Mouse (Mus musculus) 416B (cell line): ENCODE measurements around the gene Calm3.

Source experiments
- DNase-seq: peaks from one replicate; pipeline ENCODE4 v3.0.0; 2011; ENCODE audit warnings: low read depth

Gene Calm3

DNA sequence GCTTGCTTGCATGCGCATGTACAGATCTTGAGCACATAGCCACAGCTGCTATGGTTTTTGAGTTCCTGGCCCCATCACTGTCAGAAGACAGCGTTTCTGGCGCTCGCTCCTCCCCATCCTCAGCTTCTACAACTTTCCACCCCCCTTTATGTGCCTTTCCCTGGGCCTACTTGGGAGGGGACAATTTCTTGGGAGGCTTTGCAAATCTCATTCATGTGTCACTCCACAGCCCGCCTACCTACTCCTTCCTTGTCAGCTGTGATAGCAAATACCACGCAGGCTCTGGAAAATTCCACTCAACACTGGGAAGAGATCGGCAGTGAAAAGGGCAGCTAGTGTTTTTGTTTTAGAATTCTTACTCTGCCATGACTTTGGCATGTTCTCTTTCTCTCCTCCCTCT is 16.4 kb upstream of the Calm3 start:
- no peak for DNase-seq

DNA sequence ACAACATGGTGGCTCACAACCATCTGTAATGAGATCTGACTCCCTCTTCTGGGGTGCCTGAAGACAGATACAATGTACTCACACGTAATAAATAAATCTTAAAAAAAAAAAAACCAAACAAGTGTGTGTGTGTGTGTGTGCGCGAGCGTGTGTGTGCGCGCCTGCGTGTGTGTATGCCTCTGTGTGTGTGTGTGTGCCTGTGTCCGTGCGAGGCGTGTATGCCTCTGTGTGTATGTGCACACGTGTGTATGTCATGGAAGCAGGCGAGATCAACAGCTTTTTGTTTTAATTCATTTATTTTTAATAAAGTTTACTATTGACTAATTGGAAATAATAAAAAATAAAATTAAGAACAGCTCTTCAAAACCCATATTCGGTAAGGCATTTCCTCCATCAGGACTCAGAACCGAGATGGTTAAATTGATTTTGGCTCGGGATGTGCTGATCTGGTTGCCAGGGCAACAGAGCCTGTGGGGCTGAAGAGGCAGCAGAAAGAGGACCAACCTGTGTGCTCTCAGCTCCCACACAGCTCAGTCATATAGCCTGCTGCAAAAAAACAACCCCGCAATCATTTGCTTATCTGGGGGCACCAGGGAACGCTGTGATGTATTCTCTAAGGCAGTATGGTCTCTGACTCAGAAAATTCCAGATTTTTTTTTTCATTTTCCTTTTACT is 14.3 kb upstream of the Calm3 start:
- DNase-seq = no peak

DNA sequence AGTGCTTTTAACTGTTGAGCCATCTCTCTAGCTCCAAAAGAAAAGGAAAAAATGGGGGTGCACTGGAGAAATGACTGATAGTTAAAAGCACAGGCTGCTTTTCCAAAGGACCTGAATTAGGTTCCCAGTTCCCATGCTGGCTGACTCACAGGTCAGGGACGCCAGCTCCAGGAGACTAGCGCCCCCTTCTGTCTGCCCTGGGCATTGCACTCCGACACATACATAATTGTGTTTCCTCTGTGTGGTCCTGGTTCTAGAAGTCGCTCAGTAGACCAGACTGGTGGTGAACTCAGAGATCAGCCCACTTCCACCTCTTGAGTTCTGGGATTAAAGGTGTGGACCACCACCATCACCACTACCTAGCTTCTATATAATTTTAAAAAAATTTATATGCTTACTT is 13.4 kb upstream of the Calm3 start:
- peak; percentile 40 for DNase-seq

DNA sequence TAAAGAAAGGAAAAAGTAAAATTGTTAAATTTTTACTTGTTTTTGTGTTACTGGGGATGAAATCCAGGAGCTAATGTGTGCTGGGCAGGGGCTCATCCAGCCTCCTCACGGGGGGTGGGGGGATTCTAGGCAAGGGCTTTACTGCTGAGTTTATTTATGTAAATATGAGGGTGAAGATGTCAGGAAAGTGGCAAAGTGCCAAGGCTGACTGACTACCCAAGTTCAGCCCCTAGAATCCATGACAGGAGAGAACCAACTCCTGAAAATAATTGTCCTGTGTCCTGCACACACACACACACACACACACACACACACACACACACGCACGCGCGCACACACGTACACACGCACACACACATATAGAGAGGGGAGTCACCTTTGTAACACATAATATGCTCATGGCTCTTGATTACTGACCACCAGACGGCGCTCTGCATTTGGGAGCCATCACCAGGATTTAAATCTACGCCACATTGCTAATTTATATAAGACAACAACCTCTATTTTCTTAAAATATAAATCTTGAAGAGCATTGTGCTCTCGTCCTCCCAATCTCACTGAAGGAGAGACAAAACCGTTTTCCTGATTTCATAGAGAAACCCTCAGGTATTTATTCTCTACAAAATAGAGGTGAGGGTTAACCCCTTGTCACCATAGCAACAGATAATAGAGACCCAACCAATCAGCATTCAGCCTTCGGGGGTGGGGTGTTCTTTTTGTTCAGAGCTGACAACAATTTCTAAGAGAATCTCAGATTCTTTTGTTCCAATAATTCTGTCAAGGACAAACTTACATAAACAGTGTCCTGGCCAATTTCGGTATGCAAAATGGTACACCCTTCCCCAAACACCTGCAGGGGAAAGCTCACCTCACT is 9.0 kb upstream of the Calm3 start:
- peak; percentile 80 for DNase-seq

DNA sequence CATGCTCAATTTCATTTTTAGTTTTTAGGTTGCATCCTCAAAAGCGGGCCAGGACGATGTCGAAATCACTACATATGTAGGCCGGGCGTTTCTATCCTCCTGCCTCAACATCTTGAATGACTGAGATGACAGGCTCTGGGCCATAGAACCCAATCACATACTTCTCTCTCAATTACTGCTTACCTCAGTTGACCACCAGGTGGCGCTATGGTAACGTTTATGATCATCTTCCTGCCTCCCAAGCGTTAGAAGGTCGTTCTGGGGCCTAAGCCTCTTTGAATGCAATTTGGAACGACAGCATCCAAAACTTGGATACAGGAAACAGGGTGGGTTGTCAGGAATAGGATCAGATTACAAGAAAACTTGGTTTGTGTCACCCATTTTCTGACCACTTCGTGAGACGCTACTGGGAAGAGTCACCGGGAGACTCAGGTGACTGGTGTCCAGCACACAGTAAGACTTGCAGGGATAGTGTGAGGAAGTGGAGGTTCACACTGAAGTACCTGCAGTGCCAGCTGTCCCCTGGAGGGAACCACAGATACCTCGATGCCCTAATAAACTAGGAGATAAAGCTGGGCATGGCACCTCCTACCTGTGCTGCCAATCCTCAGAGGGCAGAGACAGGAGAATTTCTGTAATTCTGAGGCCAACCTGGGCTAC is 8.2 kb upstream of the Calm3 start:
- DNase-seq = peak; percentile 87

DNA sequence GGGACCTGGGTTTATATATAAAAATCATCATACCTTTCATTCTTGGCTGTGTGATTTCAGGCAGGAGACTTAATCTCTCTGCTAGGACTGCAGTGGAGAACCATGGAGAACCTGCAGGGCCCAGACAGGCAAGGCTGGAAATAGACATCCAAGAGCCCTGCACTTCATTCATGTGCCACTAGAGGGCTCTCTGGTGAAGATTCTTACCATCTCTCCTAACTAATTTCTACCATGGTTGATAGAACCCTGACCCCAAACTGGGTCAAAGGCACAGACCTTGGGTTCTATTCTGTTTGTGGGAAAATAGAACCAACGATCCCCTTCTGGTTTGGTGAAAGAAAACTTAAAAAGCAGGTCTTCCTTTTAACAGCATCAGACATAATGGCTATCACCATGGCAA is 6.9 kb upstream of the Calm3 start:
- DNase-seq = peak; percentile 73

DNA sequence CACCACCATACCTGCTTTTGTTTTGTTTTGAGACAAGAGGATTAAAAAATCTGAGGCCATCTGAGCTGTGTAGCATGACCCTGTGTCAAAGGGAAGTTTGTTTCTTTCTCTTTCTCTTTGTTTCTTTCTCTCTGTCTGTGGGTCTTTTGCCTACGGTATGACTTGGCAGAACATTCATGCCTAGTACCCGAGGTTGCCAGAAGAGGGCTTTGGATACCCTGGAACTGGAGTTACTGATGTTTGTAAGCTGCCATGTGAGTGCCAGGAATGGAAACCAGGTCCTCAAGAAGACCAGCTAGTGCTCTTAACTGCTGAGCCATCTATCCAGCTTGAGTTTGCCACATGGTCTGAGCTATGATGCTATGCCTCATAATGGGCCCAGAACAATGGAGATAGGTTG is 4.4 kb upstream of the Calm3 start:
- peak; percentile 76 for DNase-seq

DNA sequence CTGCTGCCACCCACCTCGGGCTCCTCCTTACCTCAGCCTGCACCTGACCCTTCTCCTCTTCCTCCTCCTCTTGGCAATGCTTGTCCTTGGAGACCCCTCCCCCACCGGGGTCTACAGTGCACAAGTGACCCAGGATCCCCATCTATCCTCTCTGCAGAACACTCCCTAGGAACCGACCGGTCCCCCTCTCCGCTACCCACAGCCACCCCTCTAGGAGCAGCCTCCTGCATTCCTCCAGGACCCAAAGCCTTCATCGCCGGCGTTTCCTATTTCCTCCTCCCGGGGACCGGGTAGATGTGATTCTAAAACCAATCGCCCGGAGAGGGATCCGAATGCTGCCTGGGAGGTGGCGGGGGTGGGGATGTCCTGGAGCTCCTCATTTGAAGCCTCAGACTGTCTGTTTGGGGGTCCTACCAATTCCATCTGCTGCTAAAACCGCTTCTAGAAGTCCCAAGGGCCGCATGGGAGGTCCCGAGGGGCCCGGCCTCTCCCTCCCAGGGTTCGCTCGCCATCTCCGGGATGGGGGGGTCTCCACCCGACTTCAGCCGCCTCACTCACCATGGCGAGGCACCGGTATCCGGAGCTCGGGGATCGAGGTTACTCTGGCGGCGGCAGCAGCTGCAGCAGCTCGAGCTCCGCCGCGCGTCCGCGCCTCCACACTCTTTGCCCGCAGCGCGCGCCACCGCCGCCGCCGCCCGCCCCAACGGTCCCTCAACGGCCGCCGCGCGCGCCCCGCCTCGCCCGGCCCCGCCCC is 454 bp downstream of the Calm3 start:
- DNase-seq = no peak

DNA sequence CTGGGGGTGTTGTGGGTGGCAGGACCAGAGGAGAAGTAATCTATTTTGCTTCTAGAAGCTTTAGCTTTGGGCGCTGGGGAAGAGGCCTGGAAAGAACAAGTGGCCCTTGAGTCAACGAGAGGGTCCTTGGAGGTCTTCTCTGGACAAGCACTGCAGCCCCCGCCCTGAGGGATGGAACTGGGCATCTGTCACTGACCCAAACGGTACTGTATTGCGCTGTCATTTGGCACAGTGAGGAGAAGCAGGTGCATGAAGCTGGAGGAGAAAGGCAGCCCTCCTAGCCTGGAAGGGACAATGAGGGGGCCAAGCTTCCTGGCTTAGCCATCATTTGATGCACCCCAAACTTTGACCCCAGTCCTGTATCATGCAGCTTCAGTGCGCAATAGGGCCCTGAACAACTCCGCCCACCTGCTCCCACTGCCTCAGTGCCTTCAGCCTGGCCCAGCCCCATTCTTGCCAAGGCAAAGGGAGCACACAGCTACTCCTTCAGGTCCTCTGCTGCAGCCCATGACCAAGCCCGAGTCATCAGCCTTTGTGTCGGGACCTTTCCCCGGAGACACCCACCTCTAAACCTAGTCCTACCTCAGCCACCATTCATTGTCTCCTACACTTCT is 1.4 kb downstream of the Calm3 start:
- DNase-seq = no peak

DNA sequence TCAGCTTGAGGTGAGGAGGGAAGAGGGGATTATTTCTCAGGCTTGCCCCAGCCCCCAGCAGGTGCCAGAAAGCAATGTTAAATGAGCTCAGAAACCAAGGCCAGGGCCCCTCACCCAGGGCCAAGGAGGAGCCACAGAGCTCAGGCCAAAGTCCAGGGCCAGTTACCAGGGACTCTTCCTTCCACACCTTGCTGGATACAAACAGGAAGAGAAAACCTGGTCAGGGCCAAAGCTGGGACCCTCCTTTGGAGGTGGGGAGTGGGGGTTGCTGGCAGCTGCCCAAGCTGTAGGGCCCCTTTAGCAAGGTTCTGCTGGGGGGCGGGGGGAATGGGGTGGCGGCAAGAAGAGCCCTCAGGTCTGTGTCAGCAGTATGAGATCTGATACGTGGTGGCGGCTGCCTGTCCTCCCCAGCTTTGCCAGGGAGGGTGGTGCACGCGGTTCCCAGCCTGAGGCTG is 2.0 kb downstream of the Calm3 start:
- DNase-seq = no peak

DNA sequence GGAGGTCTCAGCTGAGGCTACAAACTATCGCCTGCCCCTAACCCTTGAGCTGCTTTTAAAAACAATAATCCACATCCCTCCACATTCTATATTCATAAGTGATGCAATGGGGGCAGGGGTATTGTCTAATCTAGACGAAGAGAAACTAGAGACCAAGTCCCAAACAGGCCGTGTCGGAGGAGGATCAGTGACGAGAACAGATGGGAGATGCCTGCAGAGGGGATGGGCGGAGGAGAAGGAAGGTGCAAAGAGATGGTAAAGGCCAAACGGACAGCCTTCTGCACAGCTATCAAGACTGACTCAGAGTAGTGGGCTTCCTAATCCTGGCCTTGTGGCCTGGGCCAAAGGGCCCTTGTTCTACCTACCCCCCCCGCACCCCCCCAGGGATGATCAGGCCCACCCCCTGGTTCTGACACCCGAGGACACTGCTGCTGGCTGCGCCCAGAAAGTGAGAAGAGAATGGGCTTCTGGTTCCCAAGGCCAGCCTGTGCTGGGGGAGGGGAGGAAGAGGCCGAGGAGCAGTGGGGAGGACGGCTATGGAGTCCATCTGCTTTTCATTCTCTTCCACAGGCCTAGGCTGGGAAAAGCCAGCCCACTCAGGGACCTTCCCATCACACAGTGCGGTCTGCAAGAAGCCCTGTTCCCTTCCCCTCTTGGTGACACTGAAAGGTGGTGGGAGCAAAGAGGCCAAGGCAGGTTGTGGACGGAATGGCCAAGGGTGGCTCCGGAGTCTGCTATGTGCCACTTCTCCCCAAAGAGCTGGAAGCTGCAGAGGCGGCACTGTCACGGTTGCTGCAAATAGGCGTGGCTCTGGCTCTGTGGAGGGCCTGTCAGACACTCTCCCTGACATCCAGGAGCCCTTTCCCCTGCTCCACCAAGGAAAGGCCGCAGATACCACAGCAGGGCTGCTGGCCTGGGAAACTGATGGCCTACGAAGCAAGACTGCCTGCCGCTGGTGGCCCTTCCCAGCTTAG is 2.8 kb downstream of the Calm3 start:
- no peak for DNase-seq

DNA sequence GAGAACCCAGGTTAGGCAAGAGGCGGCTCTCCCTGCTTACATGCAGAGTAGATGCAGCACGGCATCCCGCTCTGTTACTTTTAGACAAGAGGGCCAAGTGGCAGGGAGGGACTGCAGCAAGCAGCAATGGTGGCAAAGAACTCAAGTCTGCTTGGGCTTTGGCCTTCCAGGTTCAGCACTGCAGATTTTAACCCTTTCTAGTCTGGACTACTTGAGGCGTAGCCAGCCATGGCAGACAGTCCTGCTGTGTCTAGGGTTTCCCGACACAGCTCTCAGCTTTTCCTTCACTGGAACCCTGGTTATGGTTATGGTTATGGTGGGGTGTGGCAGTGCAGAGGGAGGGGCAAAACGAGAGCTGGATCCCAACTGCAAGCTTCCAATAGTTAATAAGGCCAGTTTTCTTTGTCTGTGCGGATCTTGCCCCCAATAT is 3.7 kb downstream of the Calm3 start:
- no peak for DNase-seq

DNA sequence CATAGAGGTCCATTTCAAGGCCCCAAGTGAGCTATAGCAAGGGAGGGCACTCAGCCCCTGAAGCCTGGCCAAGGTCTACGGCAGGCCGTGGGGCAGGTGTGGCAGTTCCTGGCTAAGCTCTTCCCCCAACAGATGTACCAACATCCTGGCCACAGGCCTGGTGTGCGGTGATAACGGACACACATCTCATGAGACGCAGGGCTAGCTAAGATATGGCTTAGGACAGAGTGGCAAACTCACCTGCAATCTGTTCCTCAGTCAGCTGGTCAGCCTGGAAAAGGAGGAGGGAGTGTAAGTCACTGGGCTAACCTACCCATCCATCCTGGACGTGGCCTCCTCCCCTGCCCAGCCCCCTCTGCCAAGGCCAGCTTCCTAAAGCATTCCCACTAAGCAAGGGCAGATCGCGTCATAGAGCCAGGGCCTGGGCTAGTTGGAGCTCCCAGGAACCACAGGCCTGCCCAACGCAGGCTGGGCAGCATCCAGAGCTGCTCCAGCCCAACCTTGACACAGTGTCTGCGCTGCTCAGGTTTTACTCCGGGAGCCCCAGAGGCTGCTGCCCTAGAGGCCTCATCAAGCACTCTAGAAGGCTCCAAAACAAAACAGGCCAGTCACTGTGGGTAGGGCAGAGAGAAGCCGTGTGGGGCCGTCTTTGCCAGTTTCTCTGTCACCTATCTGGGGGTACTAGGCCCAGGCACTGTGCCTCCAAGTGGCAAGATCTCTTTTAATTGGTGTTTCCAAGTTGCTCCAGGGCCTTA is 4.3 kb downstream of the Calm3 start:
- no peak for DNase-seq

DNA sequence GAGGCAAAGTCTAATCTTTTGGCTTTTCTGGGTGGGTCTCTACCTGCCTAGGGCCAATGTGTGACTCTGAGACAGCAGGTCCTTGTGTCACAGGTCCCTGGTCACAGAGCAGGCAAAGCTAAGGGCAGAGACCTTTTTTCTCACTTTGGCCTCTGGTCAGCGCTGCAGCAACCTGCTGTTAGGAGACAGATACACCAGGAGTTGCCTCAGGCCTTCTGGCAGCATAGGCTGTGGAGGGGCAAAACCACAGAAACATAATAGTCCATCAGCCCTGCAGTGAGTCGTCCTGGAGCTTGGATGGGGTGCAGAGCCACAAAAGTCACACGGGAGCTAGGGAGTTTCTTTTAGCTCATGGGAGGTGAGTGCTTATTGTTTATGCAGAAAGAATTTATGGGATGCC is 5.2 kb downstream of the Calm3 start:
- DNase-seq = no peak

DNA sequence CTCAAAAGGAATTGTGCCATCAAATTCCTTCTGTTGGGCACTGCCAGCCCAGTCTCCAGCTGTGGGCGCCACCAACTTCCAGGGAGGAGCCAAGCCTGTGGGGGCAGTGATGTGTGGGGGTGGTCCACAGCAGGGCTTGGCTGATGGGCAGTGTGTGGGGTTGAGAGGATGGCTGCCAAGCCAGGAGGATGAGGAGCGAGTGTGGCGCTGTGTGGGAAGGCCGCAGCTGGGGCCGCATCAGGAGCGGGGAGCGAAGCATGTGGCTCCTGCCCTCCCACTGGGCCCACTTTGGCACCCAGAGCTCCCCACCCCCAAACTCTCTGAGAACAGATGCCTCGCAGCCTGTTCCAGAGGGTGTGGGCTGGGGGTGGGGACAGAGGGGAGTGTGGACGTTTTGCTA is 5.9 kb downstream of the Calm3 start:
- DNase-seq = no peak

DNA sequence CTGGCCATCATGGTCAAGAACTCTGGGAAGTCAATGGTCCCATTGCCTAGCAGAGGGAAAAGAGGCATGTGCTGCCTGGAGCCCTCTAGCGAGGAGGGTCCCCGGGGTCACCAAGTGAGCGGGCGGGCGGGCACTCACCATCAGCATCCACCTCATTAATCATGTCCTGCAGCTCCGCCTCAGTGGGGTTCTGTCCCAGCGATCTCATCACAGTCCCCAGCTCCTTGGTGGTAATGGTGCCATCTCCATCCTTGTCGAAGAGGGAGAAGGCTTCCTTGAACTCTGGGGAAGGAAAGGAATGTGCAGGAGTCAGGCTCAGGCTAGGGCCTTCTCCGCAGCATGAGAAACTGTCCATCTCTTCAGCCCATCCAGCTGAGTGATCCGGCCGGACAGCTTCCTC is 6.5 kb downstream of the Calm3 start:
- DNase-seq = no peak

DNA sequence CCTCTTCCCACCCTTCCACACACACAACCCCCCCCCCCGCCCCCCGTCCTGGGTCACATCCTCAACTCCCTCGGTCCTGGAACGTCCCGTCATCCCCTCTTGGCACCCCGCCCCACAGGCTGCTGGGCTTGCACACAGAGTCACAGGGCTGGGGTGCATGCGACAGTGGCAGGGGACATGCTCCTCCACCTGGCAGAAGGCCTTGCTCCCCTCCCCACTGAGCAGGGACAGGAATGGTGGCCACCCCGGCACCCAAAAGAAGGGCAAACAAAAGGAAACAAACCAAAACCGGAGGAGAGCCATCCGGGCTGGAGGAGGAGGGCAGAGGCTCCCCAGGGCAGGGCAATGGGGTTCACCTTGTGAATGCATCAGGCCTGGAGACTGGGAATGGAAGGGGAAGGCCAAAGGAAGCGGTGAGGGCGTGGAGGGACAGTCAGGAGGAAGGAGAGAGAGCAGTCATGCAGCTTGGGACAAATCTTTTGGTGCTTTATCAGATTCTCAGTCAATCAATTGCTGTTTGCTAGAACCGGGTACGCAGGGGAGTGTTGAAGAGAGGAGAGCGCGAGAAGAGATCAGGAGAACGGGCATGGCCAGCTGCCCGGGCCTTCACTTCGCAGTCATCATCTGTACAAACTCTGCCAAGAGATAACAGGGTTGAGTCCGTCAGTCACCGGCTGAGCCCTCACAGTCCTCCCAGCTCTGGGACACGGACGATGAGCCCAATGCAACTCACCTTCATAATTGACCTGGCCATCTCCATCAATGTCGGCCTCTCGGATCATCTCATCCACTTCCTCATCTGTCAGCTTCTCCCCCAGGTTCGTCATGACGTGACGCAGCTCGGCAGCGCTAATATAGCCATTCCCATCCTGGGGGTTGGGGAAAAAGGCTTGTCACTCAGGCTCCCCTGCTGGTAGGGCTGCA is 7.3 kb downstream of the Calm3 start:
- no peak for DNase-seq

DNA sequence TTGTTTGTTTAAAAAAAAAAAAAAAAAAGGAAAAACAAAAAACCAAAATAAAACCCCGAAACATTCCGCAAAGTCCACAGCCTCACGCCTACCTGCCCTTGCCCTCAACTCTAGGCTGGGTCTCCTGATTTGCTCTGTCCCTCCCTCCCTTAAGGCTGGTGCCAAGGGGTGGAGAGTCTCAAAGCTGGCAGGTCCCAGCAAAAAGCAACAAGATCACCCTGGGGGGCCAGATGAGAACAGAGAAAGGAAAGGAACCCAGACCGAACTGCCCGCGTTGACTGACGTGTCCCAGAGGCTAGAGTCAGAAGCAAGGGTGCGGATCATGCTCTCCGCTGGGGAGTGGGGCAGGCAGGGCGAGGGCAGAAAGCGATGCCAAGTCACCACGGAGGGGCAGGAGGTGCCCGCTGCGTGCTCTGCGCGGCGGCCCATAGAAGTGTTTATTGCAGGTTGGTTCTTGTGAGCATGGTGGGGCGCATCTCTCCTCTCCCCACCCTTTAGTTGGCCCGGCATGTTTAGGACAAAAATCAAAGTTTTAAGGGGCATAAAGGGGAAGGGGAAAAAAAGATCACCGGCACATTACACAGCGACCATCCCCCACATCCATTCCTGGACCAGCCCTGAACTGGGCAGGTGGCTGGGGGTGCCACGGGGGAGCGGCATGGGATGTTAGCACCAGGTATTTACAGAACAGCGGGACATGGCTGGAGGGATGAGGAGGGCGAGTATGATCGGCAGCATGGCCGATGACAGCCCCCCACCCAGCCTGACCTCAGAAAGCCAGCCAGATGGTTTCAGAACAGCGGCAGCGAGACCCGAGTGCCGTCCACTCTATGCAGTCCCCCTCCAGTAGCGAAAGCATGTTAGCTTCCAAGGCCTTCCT is 8.2 kb downstream of the Calm3 start:
- DNase-seq = no peak
